ENCODE assay signal across 9 mouse cellular contexts in genomic region chr3:153148887-153149286, GRCm38 (mm10).
A peak's percentile ranks its signal among the peaks of the same experiment; 100 is the strongest.
DNase-seq lines count a peak whose midpoint lies in the region; ATAC-seq and TF ChIP-seq lines count a peak whose summit lies in the region.
"Had no signal": no experiment of that assay in that cellular context is flagged by ENCODE, and none has a peak within 500 bp of the region (broad histone marks: within the 10 kb centered on the region; RNA-seq: fewer than 3 reads in every experiment).

No protein-coding gene starts in this region.

- no peaks in the 10 kb centered on the region for H3K4me1 ChIP-seq in liver, adult 2 months (ENCODE audit: control insufficient read depth, insufficient read depth, low read length)
- no peaks in the 10 kb centered on the region for H3K4me1 ChIP-seq in stomach, postnatal 0 days (replicated peaks; ENCODE audit: control insufficient read depth, insufficient read depth)

- H3K9me3 ChIP-seq in stomach, postnatal 0 days (ENCODE audit: control insufficient read depth, low read length) = no peaks in the 10 kb centered on the region

- H3K27ac ChIP-seq in liver, adult 2 months (replicated peaks; ENCODE audit: insufficient read depth, low read depth, low read length) = no peak overlapping the region
- H3K27ac ChIP-seq in stomach, postnatal 0 days (replicated peaks) = no peak overlapping the region
- H3K27ac ChIP-seq in layer of hippocampus, adult 2 months = no peak overlapping the region
- H3K27ac ChIP-seq: macrophage had no signal

- H3K4me2 ChIP-seq in stomach, postnatal 0 days (replicated peaks; ENCODE audit: low read depth) = no peak overlapping the region

- H3K27me3 ChIP-seq in liver, adult 2 months (ENCODE audit: control insufficient read depth, insufficient read depth, low read length) = no peaks in the 10 kb centered on the region
- H3K27me3 ChIP-seq in stomach, postnatal 0 days (ENCODE audit: control insufficient read depth, insufficient read depth, low read length) = no peaks in the 10 kb centered on the region

- 27% methylated on average over 2 of the region's 2 CpGs for WGBS in liver, adult 2 months
- WGBS in stomach, postnatal 0 days = 21% methylated on average over 2 of the region's 2 CpGs

- H3K79me2 ChIP-seq in liver, adult 2 months (ENCODE audit: control insufficient read depth, insufficient read depth, low read length) = no peaks in the 10 kb centered on the region

- no peak overlapping the region for H3K9ac ChIP-seq in liver, adult 2 months (ENCODE audit: low read depth, low read length)
- no peak overlapping the region for H3K9ac ChIP-seq in stomach, postnatal 0 days (ENCODE audit: low read length)

- no peaks in the 10 kb centered on the region for H3K36me3 ChIP-seq in liver, adult 2 months (ENCODE audit: control insufficient read depth, insufficient read depth, low read length)
- no peaks in the 10 kb centered on the region for H3K36me3 ChIP-seq in stomach, postnatal 0 days (ENCODE audit: control insufficient read depth, insufficient read depth, low read length)

- peak; percentile 14 to 72 for DNase-seq in adrenal gland, adult (ENCODE audit: inconsistent age in 2 of 2, low spot score in 1 of 2)
- DNase-seq in adrenal gland, postnatal 4 days (ENCODE audit: low spot score in 2 of 2) = no peak
- DNase-seq in 3134 (ENCODE audit: extremely low read depth, insufficient read length, low spot score) = peak; percentile 71
- peak; percentile 60 for DNase-seq in liver, adult 2 months (ENCODE audit: extremely low read depth, low read depth, low spot score)
- peak; percentile 75 for DNase-seq in stomach, postnatal 0 days (ENCODE audit: low spot score)
- no peak for DNase-seq in adipocyte (ENCODE audit: low spot score)
- no peak for DNase-seq in layer of hippocampus, adult 2 months (ENCODE audit: low spot score in 2 of 2)

- H3K4me3 ChIP-seq in liver, adult 2 months (ENCODE audit: insufficient read depth, low read depth, low read length) = no peak overlapping the region
- no peak overlapping the region for H3K4me3 ChIP-seq in stomach, postnatal 0 days (ENCODE audit: low read depth, low read length)
- no peak overlapping the region for H3K4me3 ChIP-seq in layer of hippocampus, adult 2 months

- peak; percentile 75 for ATAC-seq in erythroblast, adult 5-6 weeks (replicated peaks; ENCODE audit: low FRiP score, poor library complexity, severe bottlenecking)
- ATAC-seq in stomach, postnatal 0 days (ENCODE audit: low FRiP score, low TSS enrichment) = peak; percentile 90

- no peak for TF ChIP-seq CTCF in liver, adult 2 months (IDR thresholded peaks at IDR 0.05; ENCODE audit: low read depth, low read length)
- no peak for TF ChIP-seq CTCF in stomach, postnatal 0 days (IDR thresholded peaks at IDR 0.05; ENCODE audit: low read depth)
- no peak for TF ChIP-seq CTCF in layer of hippocampus, adult 2 months (conservative IDR thresholded peaks at IDR 0.05)

- TF ChIP-seq POLR2A in liver, adult 2 months (IDR thresholded peaks at IDR 0.05; ENCODE audit: extremely low read depth, insufficient read depth, low read length) = no peak

- TF ChIP-seq EP300 in stomach, postnatal 0 days (optimal IDR thresholded peaks at IDR 0.05) = no peak

Comparison
In these comparisons a context has a peak if more than half of its experiments do, and no peak if none do; other contexts are left out.
1. DNase-seq: peak in adrenal gland, adult (2 of 2), 3134 (single experiment), liver, adult 2 months (single experiment) and stomach, postnatal 0 days (single experiment); none in adrenal gland, postnatal 4 days (0 of 2), adipocyte (single experiment) and layer of hippocampus, adult 2 months (0 of 2).